26 mouse cellular contexts compared by ENCODE assay signal in the genomic region with DNA sequence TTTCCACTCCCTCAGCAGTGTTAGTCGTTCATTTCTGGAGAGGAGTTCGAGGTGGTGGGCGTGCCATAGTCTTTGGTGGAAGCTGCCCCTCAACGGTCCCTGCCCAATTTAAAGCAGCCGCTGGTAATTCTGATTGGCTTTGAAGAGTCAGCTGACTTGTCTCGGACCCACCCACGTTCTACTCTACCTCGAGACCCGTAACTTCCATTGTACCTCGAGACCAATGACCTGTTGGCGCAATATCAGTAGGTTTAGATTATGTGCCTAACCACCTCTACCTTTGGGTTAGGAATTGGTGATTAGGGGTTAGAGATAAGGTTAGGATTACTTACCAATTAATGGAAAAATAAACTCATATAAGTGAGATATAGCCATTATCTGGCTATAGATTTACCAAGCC. TPM values are rescaled to one million over a fixed set of nuclear protein-coding genes. Genes with fewer than 3 reads are reported as not detected.
"Had no signal": no experiment of that assay in that cellular context is flagged by ENCODE, and none has a peak within 500 bp of the region (broad histone marks: within the 10 kb centered on the region; RNA-seq: fewer than 3 reads in every experiment).

Gene Prame, minus strand, starts transcription at position 101 of the 400 bp plus-strand sequence.

- H3K4me2 ChIP-seq: liver, embryonic 15.5 days; lung, embryonic 15.5 days; midbrain, embryonic 11.5 days; midbrain, embryonic 13.5 days; midbrain, embryonic 15.5 days; neural tube, embryonic 12.5 days; stomach, embryonic 15.5 days had no signal

- H3K36me3 ChIP-seq: liver, embryonic 15.5 days; lung, embryonic 15.5 days; midbrain, embryonic 13.5 days; midbrain, embryonic 15.5 days; neural tube, embryonic 12.5 days; stomach, embryonic 15.5 days had no signal

- H3K4me1 ChIP-seq: liver, embryonic 15.5 days; lung, embryonic 15.5 days; megakaryocyte, embryonic 14.5 days; midbrain, embryonic 13.5 days; midbrain, embryonic 15.5 days; neural tube, embryonic 12.5 days; stomach, embryonic 15.5 days had no signal

- H3K9ac ChIP-seq: liver, embryonic 15.5 days; liver, postnatal 0 days; lung, embryonic 15.5 days; midbrain, embryonic 13.5 days; midbrain, embryonic 15.5 days; neural tube, embryonic 12.5 days; stomach, embryonic 15.5 days had no signal

- H3K9me3 ChIP-seq: liver, embryonic 15.5 days; lung, embryonic 15.5 days; megakaryocyte, embryonic 14.5 days; midbrain, embryonic 13.5 days; midbrain, embryonic 15.5 days; neural tube, embryonic 12.5 days; stomach, embryonic 15.5 days had no signal

- H3K27ac ChIP-seq: liver, embryonic 15.5 days; lung, embryonic 15.5 days; macrophage; midbrain, embryonic 13.5 days; midbrain, embryonic 15.5 days; neural tube, embryonic 12.5 days; stomach, embryonic 15.5 days; stomach, postnatal 0 days had no signal

- H3K4me3 ChIP-seq: liver, embryonic 15.5 days; lung, embryonic 15.5 days; megakaryocyte, embryonic 14.5 days; midbrain, embryonic 13.5 days; midbrain, embryonic 15.5 days; neural tube, embryonic 12.5 days; stomach, embryonic 15.5 days had no signal

- H3K27me3 ChIP-seq: liver, embryonic 15.5 days; lung, embryonic 15.5 days; midbrain, embryonic 13.5 days; midbrain, embryonic 15.5 days; neural tube, embryonic 12.5 days; stomach, embryonic 15.5 days had no signal

- DNase-seq: liver, postnatal 0 days; lung, adult 2 months; lung, postnatal 14 days; lung, postnatal 36 days; right cerebral cortex, postnatal 14 days; thymus, adult 18-20 months; thymus, postnatal 14 days; thymus, postnatal 36 days had no signal

RNA-seq across cellular contexts. Expression of gene Prame, which starts in this region (rescaled TPM):
- total RNA-seq: megakaryocyte progenitor cell, adult 5-6 weeks; midbrain, postnatal 0 days; monocyte, adult 5-6 weeks; neutrophil, adult 5-6 weeks had no signal
- polyA plus RNA-seq: liver, embryonic 15.5 days; liver, postnatal 0 days; lung, adult 2 months; lung, embryonic 15.5 days; lung, postnatal 0 days; macrophage; midbrain, embryonic 11.5 days; midbrain, embryonic 13.5 days; midbrain, embryonic 15.5 days; midbrain, postnatal 0 days; neural tube, embryonic 12.5 days; neural tube, embryonic 14.5 days; spleen, adult 2 months; stomach, embryonic 15.5 days; stomach, postnatal 0 days; thymus, postnatal 0 days had no signal
